Mouse (Mus musculus) mouse embryonic stem cell (cell line): ENCODE results near the gene Crybb2.

Experiments used
- in situ Hi-C, 2 experiments: fragments of 300-500 bp; cut with MboI; formaldehyde crosslinking; loops; 1 replicate in 1 of 2; 3 replicates in 1 of 2; pipeline ENCODE4 v1.14.3; 2019 to 2020; ENCODE audit warnings: low sequenced_read_pairs in 2 of 2, low pct_unique_long_range_greater_than_20kb in 1 of 2, mixed read lengths in 1 of 2; ENCODE audit not compliant: unreplicated experiment in 1 of 2

The Crybb2 gene

DNA sequence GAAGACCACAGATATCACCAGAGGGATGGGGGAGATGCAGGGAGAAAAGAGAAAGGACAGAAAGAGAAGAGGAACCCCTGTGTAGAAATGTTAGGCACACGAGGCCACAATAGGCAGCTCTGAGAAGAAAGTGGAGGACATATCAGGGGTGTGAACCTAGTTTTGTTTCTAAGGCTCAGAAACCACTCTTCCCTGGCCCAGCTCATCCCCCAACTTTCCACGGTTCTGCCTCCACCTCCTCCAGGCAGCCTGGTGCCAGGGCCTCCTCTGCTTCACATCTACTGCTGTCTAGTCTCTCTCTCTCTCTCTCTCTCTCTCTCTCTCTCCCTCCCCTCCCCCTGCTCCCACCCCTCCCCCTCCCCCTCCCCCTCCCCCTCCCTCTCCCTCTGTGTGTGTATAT is 61.4 kb downstream of the Crybb2 start:
- in situ Hi-C loops: no loop called here
